Mouse (Mus musculus) yolk sac, embryonic 10.5 days (tissue): ENCODE results near the gene Ctr9.
A peak's percentile ranks its signal among the peaks of the same experiment; 100 is the strongest.

Experiments
- DNase-seq: peaks from one replicate; pipeline ENCODE4 v3.0.0-alpha.2; 2017; ENCODE audit warnings: low spot score

Ctr9 gene

DNA sequence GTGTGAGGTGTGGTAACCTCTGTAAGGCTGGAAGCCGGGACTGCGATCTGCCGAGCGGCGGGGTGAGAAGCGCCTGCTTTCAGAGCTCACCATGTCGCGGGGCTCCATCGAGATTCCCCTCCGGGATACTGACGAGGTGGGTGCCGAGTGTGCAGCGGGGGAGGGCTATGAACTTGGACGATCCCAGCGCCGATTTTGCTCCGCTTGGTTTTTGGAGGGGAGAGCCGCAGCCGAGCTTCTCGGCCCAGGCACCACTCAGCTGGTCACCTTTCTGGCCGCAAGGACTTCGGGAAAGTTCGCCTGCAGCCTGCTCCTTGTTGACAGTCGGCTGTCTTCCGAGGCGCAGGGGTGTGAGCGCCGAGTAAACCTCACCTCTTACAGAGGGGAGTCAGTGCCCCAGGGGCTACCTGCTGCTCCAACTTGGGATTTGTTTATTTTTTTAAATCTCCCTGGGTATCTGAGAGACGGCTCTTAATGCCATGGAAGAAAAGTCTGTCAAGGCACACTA lies 349 bp downstream of the Ctr9 start:
- DNase-seq = no peak

DNA sequence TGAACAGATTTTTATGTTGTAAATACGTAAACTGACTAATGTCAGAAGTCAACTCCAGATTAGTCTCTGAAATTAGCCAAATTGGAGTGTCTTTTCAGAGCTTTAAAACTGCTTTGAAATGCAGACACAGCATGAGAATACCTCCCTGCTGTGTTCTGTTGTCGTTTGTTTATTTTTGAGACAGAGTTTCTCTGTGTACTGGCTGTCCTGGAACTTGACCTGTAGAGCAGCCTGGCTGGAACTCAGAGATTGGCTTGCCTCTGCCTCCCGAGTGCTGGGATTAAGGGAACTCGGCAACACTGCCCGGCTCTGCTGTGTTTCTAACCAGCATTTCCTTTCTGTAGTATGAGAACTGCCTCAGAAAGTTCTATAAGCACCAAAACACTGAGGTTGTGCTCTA lies 20.2 kb downstream of the Ctr9 start:
- DNase-seq = peak; percentile 63

DNA sequence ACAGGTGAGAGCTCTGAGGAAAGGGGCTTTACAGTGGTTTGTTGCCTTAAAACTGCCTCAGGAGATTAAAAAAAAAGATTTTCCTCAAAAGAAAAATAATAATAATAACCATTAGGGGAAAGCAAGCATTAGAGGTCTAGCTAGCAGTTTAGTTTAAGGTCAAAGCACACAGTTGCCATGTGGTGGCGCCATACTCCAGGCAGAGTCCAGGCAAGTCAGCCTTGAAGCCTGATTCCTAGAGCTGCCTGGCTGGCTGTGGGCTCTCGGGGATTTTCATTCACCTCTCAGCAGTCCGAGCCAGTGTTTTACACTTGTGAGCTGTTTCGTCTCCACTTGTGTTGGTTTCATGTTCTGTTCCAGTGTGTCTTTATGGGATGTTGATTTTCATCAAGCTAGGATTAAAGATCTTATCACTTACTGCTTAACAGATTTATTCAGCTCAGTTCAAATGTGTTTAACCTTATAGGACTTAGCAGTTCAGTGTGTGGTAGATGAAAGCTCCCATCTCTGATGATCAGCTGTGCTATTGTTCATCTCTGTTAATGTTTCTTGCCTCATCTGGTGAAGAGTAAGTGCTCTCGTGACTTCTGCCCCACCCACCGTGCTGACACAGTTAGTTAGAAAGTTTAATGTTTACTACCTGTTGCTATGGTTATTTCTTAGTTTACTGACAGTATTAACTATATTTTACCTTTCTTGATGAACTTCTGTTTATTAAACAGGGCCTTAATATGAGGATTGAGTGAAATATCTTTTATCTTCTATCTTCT lies 21.1 kb downstream of the Ctr9 start:
- DNase-seq = peak; percentile 59

DNA sequence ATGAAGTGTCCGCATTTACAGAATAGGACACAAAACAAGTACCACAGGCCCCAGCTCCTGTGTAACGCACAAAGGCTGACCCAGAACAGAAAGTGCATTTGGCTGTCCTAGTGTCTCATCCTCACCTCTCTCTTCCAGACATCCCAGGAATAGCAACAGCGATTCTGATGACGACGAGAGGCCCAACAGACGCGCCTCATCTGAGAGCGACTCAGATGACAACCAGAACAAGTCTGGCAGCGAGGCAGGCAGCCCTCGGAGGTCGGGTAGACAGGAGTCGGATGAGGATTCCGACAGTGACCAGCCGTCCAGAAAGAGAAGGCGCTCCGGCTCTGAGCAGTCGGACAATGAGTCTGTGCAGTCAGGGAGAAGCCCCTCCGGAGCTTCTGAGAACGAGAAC lies 26.5 kb downstream of the Ctr9 start:
- no peak for DNase-seq

DNA sequence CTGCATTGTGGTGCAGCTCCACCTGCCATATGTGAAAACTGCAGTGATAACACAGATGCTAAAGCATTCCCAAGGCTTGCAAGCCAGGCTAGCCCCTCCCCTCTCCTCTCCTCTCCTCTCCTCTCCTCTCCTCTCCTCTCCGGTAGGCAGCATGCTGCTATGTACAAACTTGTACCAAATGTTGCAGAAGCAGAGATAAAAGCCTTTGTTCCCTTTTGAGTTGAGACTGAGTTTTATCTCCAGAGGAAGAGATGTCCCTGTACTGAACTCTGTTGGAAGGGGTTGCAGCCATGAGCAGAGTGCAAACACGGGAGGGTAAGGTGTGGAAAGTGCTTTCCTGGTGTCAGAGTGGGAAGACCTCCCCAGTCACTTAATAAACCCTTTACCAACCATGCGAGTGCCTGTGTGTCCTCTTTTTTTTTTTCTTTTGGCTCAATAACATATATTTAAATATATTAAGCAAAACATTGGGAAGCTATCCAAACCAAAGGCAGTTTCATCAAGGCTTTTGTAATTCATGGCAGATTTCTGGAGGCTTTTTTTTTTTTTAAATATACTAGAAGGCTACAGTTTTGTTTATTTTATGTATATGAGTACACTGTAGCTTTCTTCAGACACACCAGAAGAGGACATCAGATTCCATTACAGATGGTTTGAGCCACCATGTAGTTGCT lies 27.4 kb downstream of the Ctr9 start:
- no peak for DNase-seq

DNA sequence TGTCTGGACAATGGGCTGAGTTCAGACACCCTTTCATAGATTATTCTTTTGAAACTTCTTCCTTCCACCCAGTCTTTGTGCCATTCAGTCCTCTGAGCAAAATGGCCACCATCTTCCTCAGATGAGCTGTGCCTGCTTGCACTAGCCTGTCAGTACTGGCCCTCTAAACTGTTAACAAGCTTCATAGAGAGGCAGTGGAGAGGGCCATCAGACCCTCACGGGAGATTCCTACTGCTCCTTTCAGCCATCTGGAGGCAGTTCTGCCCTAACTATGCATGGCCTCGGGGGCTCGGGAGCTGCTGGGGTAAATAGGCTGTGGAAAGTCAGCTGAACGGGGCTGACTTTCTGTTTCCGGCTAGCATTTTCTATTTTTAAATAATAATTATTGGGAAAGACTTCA lies 30.8 kb downstream of the Ctr9 start:
- DNase-seq = no peak

DNA sequence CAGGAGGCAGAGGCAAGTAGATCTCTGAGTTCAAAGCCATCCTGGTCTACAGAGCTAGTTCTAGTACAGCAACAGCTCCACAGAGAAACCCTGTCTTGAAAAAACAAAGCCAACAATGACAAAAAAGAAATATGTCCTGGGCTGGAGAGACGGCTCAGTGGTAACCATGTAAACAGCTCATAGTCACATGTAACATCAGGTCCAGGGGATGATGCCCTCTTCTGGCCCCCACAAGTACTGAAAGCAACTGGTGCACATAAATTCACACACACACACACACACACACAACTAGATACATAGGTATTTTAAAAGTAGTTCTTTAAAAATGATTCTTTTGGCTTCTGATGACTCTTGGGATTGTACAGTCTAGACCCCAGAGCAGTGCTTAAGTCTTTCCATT lies 34.2 kb downstream of the Ctr9 start:
- no peak for DNase-seq

DNA sequence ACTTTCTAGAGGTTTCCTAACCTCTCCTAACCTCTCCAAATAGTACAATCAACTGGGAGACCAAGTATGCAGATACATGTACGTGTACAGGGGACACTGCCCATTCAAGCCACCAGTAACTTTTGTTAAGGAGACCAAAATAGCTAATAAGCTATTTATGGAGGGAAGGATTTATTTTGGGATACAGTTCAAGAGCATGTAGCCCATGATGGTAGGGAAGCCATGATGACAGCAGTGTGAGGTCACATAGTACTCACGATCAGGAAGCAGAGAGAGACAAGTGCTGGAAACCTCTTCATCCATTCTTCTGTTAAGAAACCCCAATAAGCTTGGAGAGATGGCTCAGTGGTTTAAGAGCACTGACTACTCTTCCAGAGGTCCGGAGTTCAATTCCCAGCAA lies 39.4 kb downstream of the Ctr9 start:
- no peak for DNase-seq

DNA sequence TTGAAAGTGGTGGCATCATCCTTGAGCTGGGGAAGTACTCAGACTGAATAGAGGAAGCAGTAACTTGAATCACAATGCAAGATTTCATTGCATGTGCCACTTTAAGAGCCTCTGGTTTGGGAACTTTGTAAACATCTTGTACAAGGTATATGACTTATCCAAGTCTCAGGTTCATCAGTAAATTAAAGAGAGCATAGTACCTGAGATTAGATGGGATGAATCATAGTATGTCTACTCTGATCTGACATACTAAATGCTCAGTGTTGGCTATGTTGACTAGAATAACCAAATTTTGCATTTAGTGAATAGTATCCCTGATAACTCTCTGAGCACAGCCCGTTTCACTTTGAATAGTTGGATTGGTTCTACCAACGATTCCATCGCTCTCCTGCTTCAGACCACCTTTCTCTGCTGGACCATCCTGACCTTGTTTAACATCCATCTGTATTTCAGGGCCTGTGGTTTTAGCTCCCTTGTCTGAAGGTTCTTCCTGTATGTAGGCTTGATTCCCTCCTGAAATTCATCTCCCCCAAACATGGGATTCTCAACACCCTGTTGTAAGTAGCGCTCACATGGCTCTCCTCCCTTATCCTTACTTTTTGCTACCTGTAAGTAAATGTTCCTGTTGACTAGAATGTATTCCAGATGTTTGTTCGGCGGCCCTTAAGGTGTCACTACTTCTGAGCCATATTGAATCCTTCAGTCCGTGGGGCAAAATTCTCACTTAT lies 40.9 kb downstream of the Ctr9 start:
- DNase-seq = no peak

DNA sequence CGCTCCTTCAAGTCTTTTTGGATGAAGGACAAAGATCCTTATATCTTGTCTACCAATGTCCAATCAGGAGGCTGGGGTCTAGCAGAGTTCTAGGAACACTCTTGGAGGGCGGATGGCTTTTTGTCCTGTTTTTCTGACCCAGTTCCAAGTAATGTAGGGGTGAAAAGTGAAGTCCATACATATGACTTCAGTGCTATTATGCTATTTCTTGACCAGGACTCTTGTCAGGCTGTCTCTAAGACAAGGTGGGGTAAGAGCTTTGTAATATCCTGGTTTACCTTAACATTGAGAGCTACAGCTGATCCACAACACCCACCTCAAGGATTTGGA lies 41.4 kb downstream of the Ctr9 start:
- DNase-seq = no peak

DNA sequence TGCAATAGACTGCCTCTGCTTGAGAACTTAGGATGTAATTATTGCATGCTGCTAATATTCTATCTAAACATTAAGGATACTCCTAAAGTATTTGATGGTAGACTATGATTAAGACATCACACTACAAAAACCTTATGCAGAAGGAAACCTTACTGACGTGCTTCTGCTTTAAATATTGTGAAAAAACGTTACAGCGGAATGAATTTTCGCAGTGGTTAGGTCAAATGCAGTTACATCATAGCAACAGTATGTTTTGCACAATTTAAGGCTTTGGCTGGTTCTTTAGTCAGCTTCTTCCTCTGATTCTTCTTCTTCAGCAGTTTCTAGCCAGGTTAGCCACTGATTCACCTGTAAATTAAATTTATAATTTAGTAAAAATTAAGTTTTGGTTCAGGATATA lies 43.7 kb downstream of the Ctr9 start:
- no peak for DNase-seq

DNA sequence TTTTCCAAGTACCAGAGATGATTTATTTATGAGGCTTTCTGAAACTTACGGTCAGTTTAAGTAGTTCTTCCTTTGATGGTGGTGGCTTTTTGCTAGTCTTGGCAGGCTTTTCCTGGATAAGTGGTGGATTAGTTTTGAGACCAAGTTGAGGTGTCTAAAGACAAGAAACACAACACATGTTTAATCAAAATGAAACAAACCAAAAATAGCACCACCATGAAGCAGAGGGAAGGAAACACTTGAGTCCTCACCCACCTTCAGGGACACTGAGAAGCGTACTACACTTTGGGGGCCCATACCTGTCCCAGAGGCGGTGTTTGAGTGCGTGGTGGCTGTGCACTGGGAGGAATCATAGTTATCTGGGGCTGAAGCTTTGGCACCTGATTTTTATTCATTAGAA lies 46.5 kb downstream of the Ctr9 start:
- DNase-seq = no peak

DNA sequence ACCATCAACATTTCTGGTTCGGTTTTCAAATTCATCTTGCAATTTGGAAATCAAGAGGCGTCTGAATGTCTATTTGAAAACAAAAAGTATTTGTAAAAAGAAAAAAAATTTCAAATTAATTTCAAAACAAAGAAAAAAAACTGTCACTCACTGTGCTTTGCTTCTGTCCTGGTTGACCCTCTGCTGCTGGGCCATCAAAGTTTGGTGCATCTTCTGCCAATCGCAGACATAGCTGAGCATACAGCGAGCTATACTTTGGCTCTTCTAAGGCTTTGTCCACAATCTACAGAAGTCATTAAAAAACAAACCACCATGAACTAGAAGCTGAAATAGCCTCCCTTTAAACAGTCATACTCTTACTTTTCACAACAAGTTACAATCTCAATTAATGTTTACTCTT lies 49.5 kb downstream of the Ctr9 start:
- no peak for DNase-seq

DNA sequence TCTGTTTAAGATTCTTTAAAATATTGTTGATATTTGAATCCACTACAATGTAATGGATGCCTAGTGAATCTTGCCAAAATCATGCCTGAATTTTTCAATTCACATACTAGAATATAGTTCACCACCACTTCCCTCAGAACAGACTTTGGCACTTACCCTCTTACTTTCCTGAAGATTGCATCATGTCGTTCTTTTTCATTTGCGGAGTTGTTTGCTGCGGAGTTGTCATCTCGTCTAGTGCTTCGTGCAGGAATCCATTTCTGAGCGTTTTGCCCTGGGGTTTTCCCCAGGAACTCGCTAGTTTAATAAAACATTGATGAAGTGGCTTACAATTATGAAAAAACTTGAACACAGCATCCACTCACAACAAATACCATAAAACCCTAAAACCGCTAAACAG lies 51.3 kb downstream of the Ctr9 start:
- DNase-seq = no peak

DNA sequence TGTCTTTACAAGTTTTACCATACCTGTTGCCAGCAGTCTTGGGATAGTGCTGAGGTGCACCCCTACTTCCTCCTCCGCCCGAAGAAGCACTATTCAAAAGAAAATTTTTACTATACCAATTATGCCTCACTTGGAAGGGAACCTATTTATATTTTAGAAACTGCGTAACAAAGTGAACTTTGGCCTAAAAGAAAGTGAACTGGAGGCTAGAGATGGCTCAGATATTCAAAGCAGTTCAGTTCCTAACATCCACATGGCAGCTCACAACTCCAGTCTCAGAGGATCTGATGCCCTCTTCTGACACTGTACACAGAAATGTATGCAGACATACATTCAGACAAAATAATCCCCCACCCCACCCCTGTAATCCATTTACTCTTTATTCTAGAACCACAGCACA lies 52.1 kb downstream of the Ctr9 start:
- no peak for DNase-seq

DNA sequence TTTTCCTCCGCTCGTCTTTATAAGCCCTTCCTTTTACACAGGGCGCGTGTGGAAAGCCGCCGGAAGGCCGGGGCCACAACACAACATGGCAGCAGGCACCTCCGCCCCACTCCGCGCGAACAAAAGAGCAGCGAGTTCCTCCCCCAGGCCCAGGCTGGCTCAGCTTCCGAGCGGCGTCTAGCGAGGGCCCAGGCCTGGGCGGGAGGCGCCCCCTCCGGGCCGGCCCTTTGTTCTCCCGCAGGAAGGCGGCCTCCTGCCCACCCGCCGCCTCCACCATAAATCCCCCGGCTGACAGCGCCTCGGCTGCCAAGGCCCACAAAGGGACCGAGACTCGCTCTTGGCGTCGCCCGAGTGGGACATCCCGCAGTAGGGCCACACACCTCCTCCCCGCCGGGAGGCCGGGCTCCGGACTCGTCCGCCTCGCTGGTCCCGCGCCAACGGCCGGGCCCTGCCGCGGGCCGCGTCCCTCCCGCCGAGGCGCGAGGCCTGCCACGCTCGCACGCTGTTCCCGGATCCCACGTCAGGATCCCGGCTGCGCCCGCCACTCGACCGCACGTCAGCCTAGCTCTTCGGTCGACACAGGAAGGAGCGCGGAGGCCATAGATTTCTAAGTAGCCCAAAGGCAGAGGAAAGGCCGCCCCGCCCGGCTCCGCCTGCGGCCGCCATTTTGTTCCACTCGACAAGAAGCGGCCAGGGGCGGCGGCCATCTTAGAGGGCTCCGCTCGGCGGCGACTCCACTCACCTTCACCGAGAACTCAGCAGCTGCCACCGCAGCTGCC lies 53.5 kb downstream of the Ctr9 start:
- DNase-seq = peak; percentile 77

DNA sequence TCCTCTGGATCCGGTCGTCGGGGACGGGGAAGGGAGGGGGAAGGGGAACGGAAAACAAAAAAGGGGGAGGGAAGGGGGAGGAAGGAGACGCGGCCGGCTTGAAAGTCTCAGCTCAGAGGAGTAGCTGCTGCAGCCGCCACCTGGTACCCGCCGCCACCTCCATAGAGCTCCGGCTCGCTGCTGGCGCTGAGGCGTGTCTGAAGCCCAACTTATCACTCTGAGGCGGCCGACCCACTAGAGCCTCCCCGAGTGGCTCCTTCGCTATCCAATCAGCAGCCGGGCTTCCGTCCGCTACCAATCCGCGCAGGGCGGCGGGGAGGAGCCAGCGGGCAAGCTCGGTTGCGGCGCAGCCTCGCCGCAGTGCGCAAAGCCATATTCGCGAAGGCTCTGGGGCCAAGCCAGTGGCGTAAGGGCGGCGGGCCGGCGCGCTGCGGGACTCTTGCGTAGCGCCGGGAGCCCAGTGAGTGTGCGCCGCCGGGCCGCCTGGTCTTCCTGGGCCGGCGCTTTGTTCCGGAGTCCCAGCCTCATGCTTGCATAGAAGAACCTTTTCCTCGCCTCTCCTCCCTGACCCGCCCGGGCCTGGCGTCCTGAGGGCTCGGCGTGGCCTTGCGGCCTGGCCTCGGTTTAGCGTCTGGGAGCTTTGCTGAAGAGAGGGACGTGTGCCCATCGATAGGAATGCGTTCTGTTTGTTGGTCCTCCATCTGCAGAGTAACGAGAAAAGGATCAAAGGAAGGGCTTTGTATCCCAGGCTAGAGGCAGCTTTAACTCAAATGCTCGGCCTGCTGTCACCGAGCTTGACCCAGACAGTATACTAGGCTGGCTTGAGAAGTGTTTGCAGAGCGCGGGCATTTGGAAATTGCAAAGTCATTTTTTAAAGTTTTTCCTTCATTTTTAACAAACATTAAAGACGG lies 54.3 kb downstream of the Ctr9 start, which contains the start of gene Eif4g2:
Eif4g2 (minus strand) TSS at position 209 of the 911 bp plus-strand sequence.
- peak; percentile 99 for DNase-seq

DNA sequence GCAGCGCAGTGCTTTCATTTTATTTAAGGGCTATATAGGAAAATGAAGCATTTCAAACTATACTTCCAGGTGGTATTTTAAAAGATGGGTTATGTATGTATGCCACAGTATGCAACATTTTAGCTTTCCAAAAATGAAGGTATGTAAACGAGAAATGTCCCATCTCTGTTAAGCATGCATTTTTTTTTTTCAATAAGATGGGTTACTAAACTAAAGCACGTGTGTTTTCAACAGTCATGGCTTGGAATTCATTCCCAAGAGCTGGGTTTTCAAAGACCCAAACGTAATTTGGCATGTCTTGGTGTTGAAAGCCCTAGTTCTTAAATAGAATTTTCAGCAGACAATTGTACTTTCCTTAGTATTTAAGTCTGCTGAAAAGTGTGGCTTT lies 55.0 kb downstream of the Ctr9 start:
- DNase-seq = no peak

DNA sequence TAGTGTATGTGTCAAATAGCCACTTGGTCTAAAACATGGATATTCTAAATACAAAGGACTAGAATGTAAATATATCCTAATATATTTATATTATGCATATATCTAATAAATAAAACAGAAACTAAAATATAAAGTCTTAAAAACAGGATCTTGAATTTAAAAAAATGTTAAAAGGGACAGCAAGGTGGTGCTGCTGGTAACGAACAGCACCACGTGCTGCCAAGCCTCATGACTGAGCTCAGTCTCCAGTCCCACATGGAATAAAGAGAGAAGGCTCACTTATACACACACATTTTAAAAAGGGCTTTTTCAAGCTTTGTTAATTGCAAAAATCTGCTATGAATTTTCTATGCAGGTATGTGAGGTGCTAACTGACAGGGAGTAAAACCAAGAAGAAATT lies 55.7 kb downstream of the Ctr9 start:
- no peak for DNase-seq

DNA sequence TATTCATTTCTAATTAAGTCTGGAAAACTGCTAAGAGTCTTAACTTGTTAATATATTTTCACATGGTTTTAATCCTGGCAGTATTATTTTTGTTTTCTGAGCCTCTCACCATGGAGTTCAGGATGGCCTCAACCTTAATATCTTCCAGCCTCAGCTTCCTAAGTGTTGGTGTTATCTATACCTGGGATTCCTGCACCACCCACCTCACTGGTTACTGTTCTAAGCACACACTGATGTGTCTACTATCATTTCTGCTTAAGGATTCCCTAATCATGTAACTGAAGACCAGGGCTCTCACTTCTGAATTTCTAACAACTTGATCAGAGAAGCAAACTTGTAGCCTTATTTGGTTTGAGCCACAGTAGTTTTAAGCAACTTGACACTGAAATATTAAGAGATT lies 56.4 kb downstream of the Ctr9 start:
- DNase-seq = no peak

DNA sequence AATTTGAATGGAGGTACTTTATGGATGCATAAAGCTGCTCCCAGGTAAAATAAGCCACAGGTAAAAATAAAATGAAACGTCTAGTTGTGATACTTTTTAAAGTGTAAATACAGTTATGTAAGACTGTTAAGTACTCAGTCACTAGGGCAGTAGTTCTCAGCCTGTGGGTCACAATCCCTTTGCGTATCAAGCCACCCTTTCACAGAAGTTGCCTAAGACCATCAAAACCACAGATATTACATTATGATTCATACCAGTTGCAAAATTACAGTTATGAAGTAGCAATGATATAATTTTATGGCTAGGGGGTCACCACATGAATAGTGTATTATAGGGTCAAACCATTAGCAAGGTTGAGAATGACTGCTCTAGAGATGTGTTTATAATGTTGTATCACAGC lies 66.4 kb downstream of the Ctr9 start:
- DNase-seq = no peak
